Mouse (Mus musculus) kidney, adult 2 months (tissue): ENCODE measurements around the gene Dhx37.

Source experiments
- CTCF ChIP-seq: fragments of 200-500 bp; conservative IDR thresholded peaks from 2 replicates; pipeline ENCODE4 v1.5.1; 2011; ENCODE audit warnings: low read depth, mild to moderate bottlenecking, control low read depth, low read length, moderate library complexity, mixed read lengths; ENCODE audit not compliant: insufficient read depth, insufficient read length
- POLR2A ChIP-seq: fragments of 200-500 bp; IDR thresholded peaks from one replicate; pipeline ENCODE4 v1.6.1; 2011; ENCODE audit warnings: low read depth, low read length, control low read depth

DNA sequence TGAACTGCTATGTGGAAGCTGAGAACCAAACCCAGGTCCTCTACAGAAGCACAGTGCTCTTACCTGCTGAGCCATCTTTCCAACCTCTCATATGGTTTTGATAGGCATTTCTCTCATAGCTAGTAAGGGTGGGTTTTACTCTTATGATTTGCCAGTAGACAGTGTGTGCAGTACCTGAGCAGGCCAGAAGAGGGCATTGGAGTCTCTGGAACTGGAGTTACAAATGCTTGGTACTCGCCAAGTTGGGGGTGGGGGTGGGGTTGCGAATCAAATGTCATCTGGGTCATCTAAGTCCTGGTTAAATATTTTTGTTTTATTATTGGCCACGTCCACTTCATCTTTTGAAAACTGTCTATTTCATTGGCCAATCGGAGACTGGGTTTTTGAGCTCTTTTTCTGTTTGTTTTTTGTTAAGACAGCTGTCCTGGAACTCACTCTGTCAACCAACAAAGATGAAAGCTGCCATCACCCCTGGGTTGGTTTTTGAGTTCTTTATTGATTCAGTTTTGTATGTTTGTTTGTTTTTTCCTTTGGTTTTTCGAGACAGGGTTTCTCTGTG is 21.9 kb downstream of the Dhx37 start:
- TF ChIP-seq POLR2A, result no peak
- TF ChIP-seq CTCF, result peak; percentile 71
